Mouse (Mus musculus) spleen, adult 2 months (tissue): Measurements from ENCODE around the gene Nrp2. TPM values are rescaled to one million over a fixed set of nuclear protein-coding genes. Genes with fewer than 3 reads are reported as not detected.

Experiments used
- DNase-seq, 2 experiments: peaks; one replicate each; pipeline versions ENCODE4 v3.0.0 to v3.0.0-alpha.2; 2012 to 2021; ENCODE audit warnings: low spot score in 2 of 2, low read depth in 1 of 2
- H3K27ac ChIP-seq: fragments of 200-500 bp; 2 replicates; pipeline ENCODE4 v1.5.1; 2012; ENCODE audit warnings: low read length, inconsistent platforms; ENCODE audit not compliant: insufficient read depth
- H3K27me3 ChIP-seq: fragments of 200-500 bp; 2 replicates; pipeline ENCODE4 v1.6.1; 2012; ENCODE audit warnings: mild to moderate bottlenecking, moderate library complexity, low read length, inconsistent platforms; ENCODE audit not compliant: control insufficient read depth, insufficient read depth
- H3K36me3 ChIP-seq: fragments of 200-500 bp; 2 replicates; pipeline ENCODE4 v1.6.1; 2012; ENCODE audit warnings: mild to moderate bottlenecking, low read length, inconsistent platforms; ENCODE audit not compliant: control insufficient read depth, insufficient read depth
- H3K4me1 ChIP-seq: fragments of 200-500 bp; 2 replicates; pipeline ENCODE4 v1.6.1; 2011; ENCODE audit warnings: inconsistent platforms; ENCODE audit not compliant: control insufficient read depth, insufficient read depth, insufficient read length
- H3K4me3 ChIP-seq: fragments of 200-500 bp; 2 replicates; pipeline ENCODE4 v1.5.1; 2011; ENCODE audit warnings: mild to moderate bottlenecking, inconsistent platforms; ENCODE audit not compliant: insufficient read depth, insufficient read length; ENCODE audit errors: extremely low read depth
- CTCF ChIP-seq: fragments of 200-500 bp; IDR thresholded peaks from 2 replicates; pipeline ENCODE4 v1.5.1; 2011; ENCODE audit warnings: mild to moderate bottlenecking, inconsistent platforms; ENCODE audit not compliant: insufficient read depth, insufficient read length, insufficient replicate concordance; ENCODE audit errors: extremely low read depth
- POLR2A ChIP-seq: fragments of 200-500 bp; IDR thresholded peaks from 2 replicates; pipeline ENCODE4 v1.6.1; 2011; ENCODE audit warnings: low read depth, low read length, inconsistent platforms
- WGBS: fragments of 180-500 bp; shearing (Covaris S2); methylation state at CpG from one replicate; pipeline ENCODE4 v1.1.7; 2018; 5-methylcytosine and 5-hydroxymethylcytosine counted together
- polyA plus RNA-seq: library from polyadenylated mRNA; depleted of rRNA; stranded (reverse); fragments of >200 nt; gene quantifications from 2 replicates; pipeline ENCODE4 v1.2.3, GENCODE M21; 2012

Gene Nrp2
- polyA plus RNA-seq, 1 experiment = 6.1 TPM

DNA sequence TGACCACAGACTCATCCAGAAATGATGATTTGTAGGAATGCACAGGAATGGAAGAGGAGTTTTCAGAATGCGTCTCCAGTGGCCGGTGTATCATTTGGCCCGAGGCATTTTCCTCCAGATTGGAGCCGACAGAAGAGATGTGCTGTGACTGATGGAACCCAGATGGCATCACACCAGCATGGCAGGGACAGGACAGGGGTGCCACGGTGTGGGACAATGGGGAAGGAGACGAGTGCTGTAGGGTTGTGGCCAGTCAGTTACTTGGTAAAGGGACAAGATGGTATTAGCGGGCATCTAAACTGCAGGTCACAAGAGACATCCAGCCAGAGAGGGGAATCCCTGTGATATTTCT, 127.3 kb downstream of the Nrp2 start:
- Histone ChIP-seq H3K27ac (no peak overlapping the region), H3K36me3 (no peaks in the 10 kb centered on the region), H3K4me3 (no peak overlapping the region), H3K4me1 (no peaks in the 10 kb centered on the region), H3K27me3 (no peaks in the 10 kb centered on the region)
- 85% methylated on average over 7 of the region's 7 CpGs for WGBS
- TF ChIP-seq CTCF (no peak), POLR2A (no peak)
- DNase-seq = no peak

DNA sequence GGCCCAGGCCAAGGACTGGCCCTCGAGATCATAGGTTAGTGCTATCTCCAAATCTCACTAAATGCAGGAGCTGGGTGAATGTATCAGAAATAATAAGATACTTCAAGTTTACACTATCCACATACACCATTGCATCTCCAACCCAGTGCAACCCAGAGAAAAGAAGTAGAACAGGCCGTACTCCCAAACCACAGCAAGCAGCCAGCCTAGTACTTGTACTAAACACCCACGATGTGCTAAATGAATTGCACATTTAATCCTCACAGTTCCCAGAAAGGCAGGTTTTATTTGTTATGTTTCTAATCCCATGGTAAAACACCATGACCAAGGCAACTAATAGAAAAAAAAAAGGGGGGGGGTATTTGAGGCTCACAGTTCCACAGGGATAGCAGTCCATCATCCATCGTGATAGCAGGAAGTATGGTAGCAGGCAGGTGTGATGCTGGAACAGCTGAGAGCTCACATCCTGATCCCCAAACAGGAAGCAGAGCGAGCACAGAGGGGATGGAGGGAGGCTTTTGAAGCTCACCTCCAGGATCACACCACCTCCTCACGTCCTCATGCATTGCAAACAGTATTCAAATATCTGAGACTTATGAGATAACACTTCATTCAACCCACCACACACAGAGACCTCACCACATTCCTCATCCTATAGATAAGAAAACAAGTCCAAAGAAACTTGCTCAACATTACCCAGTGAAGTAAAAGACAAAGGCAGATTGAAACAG, 128.8 kb downstream of the Nrp2 start:
- Histone ChIP-seq H3K36me3 (no peaks in the 10 kb centered on the region), H3K4me1 (no peaks in the 10 kb centered on the region), H3K4me3 (no peak overlapping the region), H3K27ac (no peak overlapping the region), H3K27me3 (no peaks in the 10 kb centered on the region)
- WGBS = 77% methylated on average over 6 of the region's 6 CpGs
- DNase-seq = no peak
- TF ChIP-seq CTCF (no peak), POLR2A (no peak)

DNA sequence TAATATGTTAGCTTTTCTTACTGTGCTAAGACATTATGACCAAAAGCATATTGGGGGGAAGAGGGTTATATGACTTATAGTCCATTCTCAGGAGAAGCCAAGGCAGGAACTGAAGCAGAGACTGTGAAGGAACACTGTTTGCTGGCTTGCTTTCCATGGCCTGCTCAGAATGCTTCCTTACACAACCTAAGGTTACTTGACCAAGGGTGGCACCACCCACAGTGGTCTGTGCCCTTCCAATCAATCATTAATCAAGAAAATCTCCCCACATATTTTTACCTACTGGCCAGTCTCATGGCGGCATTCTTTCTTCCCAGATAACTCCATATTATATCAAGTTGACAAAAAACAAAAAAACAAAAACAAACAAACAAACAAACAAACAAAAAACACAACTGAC, 130.3 kb downstream of the Nrp2 start:
- no peak overlapping the region for H3K27ac ChIP-seq
- TF ChIP-seq POLR2A (no peak), CTCF (no peak)
- H3K4me3 ChIP-seq = no peak overlapping the region
- no peaks in the 10 kb centered on the region for H3K4me1 ChIP-seq
- H3K36me3 ChIP-seq = no peaks in the 10 kb centered on the region
- no peak for DNase-seq
- WGBS = 81% methylated on average over 1 of the region's 1 CpGs
- H3K27me3 ChIP-seq = no peaks in the 10 kb centered on the region

DNA sequence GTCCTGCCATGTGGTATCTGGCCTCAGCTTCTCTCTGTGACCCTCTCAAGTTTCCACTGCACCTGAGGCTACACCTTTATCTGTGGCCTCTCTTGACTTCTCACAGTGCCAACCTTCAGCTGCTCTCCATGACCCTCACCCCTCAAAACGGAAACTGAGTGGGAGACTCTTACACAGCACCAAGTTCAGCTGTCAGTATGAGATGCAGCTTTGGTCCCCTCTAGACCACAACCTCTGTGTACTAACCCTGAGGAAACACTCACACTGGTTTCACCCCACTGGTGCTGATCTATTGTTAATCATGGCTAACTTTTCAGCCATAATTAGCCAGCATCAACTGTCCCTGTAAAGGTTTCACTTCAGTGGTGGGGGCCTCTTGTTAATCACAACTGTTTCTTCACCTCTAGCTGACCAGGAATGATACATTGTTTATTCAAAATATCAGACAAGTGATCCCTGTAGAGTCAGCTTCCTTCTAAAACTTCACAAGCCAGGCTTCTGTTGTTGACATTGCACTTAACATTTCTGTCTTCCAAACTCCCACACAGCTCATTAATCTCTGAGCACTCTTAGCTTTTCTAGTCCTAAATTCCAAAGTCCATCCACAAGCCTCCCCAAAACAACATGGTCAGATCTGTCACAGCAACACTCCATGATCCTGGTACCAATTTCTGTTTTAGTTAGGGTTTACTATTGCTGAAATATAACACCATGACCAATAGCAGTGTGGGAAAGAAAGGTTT, 131.5 kb downstream of the Nrp2 start:
- H3K27ac ChIP-seq = no peak overlapping the region
- H3K36me3 ChIP-seq = no peaks in the 10 kb centered on the region
- H3K4me3 ChIP-seq = no peak overlapping the region
- H3K27me3 ChIP-seq = no peaks in the 10 kb centered on the region
- TF ChIP-seq CTCF (no peak), POLR2A (no peak)
- WGBS = 74% methylated on average over 1 of the region's 1 CpGs
- no peaks in the 10 kb centered on the region for H3K4me1 ChIP-seq
- no peak for DNase-seq

DNA sequence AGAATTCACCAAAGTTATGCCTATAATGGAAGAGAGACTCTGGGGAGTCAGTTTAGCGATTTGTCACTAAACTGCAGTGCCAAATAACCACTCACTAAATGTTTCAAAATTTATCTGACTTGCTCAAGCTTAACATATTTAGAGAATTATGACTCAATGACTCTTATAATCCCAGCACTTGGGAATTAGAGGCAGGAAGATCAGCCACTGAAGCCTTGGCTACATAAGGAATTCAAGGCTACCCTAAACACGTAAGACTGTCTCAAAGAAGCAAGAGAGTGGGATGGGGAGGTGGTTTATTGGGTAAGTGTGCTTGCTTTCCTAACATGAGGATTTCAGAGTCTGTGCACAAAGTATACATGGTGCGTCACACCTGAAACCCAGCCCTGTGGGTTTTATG, 135.0 kb downstream of the Nrp2 start:
- no peak for DNase-seq
- no peak for TF ChIP-seq POLR2A
- no peak for TF ChIP-seq CTCF
- Histone ChIP-seq H3K27me3 (no peaks in the 10 kb centered on the region), H3K4me3 (no peak overlapping the region), H3K4me1 (no peaks in the 10 kb centered on the region), H3K27ac (no peak overlapping the region), H3K36me3 (no peaks in the 10 kb centered on the region)
- 86% methylated on average over 3 of the region's 3 CpGs for WGBS

DNA sequence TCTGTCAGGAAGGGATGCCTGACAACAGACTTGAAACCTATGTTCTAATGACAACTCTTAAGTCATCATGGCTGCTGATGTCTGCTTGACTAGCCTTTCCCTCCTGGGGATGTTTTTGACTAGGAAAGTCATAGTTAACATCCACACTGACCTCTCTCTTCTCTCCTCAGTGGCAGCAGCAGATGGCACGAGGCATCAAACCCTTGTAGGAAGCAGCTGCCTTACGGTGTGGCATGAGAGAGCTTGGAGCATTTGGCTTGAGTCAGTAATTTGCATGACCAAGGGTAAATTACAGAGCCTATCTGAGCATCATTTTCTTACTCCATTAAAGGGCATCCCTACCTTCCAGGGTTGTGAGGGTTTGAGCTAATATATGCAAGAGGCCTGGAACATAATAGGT, 135.5 kb downstream of the Nrp2 start:
- no peak for TF ChIP-seq CTCF
- TF ChIP-seq POLR2A = no peak
- Histone ChIP-seq H3K27me3 (no peaks in the 10 kb centered on the region), H3K36me3 (no peaks in the 10 kb centered on the region), H3K4me1 (no peaks in the 10 kb centered on the region), H3K27ac (no peak overlapping the region), H3K4me3 (no peak overlapping the region)
- no peak for DNase-seq
- WGBS = 88% methylated on average over 2 of the region's 2 CpGs

DNA sequence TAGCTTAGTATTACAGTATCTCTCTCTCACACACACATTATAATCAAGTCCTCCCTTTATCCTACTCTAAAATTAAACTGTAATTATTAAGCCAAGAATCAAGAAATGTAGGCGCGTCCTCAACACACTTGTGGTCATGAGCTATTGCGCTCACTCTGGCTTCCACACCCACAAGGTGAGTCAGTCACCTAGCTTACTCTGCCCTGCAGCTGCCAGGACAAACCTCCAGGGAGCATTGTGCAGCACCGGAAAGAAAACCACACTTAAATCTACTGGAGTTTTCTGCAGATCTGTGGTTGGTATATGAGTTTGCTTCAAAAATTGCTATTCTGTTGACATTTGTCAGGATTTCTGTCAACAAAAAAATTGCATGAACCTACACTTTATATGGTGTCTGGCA, 140.1 kb downstream of the Nrp2 start:
- Histone ChIP-seq H3K4me1 (no peaks in the 10 kb centered on the region), H3K27me3 (no peaks in the 10 kb centered on the region), H3K36me3 (no peaks in the 10 kb centered on the region), H3K4me3 (no peak overlapping the region), H3K27ac (no peak overlapping the region)
- no peak for DNase-seq
- TF ChIP-seq CTCF (no peak), POLR2A (no peak)
- WGBS = 72% methylated on average over 4 of the region's 4 CpGs
